Mouse (Mus musculus) v-Abl transformed pro-B cells (cell line): ENCODE results near the gene Aff3.

Experiments used
- in situ Hi-C, 2 experiments: fragments of 400-800 bp; cut with MboI; formaldehyde crosslinking; loops; one replicate each; pipeline ENCODE4 v1.15.1; 2025; ENCODE audit not compliant: unreplicated experiment in 2 of 2

Gene Aff3

GRCm38 (mm10) chr1:38403781-38404180 is 261.0 kb downstream of the Aff3 start:
- in situ Hi-C loops, result no loop called here

GRCm38 (mm10) chr1:38401856-38402255 is 262.9 kb downstream of the Aff3 start:
- in situ Hi-C loops, result no loop called here

DNA sequence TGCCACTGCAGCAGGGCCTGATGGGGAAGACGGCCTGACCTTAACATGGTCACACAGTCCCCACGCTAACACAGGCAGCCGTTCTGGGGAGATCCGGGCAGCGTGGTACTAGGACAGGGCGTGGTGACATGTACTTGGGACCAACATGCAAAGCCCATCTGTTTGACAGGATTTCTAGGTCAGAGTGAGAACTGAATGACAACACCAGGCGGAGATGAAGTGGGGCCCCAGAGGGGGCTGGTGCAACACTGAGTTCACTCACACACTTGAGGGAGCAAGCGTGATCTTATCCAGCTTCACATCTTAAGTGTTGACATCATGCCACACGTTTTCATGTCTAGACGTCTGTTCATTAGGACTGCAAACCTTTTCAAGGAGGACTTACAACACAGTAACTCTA is 265.5 kb downstream of the Aff3 start:
- in situ Hi-C loops, result loop anchor here in 1 of 2 experiments (5.0 to 10.0 kb wide), 2 partner anchors 214 to 373 kb away; no protein-coding TSS in a partner anchor

- in situ Hi-C loops, result loop anchor here in 1 of 2 experiments (5.0 to 10.0 kb wide), 2 partner anchors 214 to 374 kb away; no protein-coding TSS in a partner anchor
These were observed 266.2 kb downstream of the Aff3 start for GRCm38 (mm10) chr1:38398566-38398965.

DNA sequence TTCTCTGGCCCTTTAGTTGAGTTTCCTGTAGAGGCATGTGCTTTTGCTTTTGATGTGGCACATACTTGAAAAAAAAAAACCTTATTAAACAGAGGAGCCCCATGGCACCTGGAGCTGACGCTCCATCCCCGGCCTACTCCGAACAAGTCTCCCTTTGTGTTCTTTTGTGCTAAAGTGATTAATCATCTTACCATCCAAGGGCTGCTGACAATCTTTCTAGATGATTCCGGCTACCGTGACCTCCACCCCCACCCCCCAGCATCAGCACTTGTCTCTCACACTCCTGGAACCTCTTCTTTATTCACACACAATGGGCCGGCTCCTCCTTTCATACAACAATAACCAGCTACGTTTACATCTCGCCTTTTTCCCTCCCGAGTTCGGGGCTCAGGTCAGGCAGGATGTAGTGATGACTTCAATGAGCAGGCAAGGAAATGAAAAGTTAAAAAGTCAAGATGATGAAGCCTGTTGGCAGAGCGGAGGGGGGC is 269.5 kb downstream of the Aff3 start:
- in situ Hi-C loops, result loop anchor here in 1 of 2 experiments (5.0 to 10.0 kb wide), 2 partner anchors 210 to 377 kb away; no protein-coding TSS in a partner anchor

DNA sequence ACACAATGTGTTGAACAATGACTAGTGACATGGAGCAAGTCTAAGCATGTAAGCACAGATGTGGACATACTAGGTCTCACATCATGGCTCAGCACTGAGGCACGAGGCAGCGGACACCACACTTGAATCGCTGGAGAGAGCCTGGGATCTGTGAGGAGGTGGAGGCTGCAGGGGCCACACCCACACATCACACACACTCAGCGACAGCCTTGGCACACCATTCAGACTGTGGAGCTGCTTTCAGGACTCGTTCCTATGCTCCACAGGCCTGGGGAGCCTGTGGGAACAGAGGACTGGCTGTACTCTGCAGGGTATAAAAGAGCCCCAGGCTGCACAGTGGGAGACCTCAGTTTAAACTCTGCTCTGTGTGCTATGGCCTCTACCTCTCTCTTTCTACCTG is 270.3 kb downstream of the Aff3 start:
- in situ Hi-C loops, result loop anchor here (5.0 to 10.0 kb wide), 2 partner anchors 210 to 378 kb away; no protein-coding TSS in a partner anchor

DNA sequence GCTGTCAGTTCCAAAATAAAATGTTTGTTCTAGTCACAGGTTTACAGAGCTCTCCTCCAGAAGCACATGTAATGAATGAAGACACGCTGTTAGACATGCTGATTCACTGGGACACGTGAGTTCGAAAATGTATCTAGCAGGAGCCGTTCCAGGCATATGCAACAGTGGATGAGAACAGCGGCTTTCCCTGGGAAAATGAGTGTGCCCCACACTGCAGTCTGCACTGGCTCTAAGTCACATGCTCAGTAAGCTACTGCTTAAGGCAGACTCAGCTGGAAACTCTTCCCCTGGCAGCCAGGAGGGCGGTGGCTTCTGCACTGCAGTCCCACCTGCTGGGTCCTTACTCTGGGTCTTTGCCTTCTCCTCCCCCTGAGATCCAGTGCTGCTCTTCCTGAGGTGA is 271.2 kb downstream of the Aff3 start:
- in situ Hi-C loops, result loop anchor here (5.0 to 10.0 kb wide), 2 partner anchors 209 to 379 kb away; no protein-coding TSS in a partner anchor

GRCm38 (mm10) chr1:38392928-38393327 is 271.8 kb downstream of the Aff3 start:
- in situ Hi-C loops, result loop anchor here (5.0 to 10.0 kb wide), 2 partner anchors 208 to 379 kb away; no protein-coding TSS in a partner anchor

- in situ Hi-C loops, result loop anchor here (5.0 to 10.0 kb wide), 2 partner anchors 206 to 381 kb away; no protein-coding TSS in a partner anchor
These were observed 273.9 kb downstream of the Aff3 start for GRCm38 (mm10) chr1:38390886-38391249.

- in situ Hi-C loops, result loop anchor here (5.0 to 10.0 kb wide), 2 partner anchors 206 to 382 kb away; no protein-coding TSS in a partner anchor
These were observed 274.4 kb downstream of the Aff3 start for GRCm38 (mm10) chr1:38390235-38390885.

- in situ Hi-C loops, result no loop called here
These were observed 275.2 kb downstream of the Aff3 start for GRCm38 (mm10) chr1:38389576-38389975.

- in situ Hi-C loops, result no loop called here
These were observed 276.3 kb downstream of the Aff3 start for GRCm38 (mm10) chr1:38388466-38388865.

DNA sequence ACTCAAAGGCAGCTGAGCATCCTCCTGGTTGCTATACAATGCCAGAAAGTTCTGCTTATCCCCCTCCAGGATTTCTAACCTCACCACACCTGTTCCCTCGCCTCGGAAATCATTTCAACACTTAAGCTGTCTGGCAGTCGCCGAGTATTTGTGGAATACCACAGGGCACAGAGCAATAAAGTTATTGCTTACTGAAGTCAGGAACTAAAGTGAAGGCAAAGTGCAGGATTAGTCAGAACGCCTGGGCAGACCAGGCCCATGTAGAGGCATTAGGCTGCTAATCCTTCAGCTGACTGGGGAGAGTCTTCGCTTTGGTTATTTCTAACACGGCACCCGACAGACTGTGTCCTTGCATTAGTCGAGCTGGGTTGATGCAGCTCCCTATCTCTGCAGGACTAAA is 277.3 kb downstream of the Aff3 start:
- in situ Hi-C loops, result no loop called here

GRCm38 (mm10) chr1:38384457-38385121 is 280.2 kb downstream of the Aff3 start:
- in situ Hi-C loops, result no loop called here

- in situ Hi-C loops, result no loop called here
These were observed 280.7 kb downstream of the Aff3 start for GRCm38 (mm10) chr1:38384010-38384409.

GRCm38 (mm10) chr1:38382683-38383082 is 282.1 kb downstream of the Aff3 start:
- in situ Hi-C loops, result no loop called here

GRCm38 (mm10) chr1:38377930-38378329 is 286.8 kb downstream of the Aff3 start:
- in situ Hi-C loops, result no loop called here

DNA sequence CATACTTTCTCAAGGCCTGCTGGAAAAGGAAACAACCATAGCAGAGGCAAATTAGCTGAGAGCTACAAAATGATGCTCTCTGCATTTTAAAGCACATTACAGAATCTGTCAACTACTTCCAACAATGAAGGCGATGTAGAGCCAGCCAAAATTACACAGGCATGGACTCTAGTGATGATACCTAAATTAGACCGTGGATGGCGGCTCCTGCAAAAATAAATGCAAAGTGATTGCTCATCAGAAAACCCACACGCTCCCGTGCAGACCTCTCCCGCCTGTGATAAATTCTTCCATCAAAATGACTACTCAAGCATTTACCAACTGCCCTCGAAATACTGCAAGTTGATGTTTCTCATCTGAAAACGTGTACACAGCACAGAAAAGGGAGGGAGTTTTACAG is 295.6 kb downstream of the Aff3 start:
- in situ Hi-C loops, result no loop called here

DNA sequence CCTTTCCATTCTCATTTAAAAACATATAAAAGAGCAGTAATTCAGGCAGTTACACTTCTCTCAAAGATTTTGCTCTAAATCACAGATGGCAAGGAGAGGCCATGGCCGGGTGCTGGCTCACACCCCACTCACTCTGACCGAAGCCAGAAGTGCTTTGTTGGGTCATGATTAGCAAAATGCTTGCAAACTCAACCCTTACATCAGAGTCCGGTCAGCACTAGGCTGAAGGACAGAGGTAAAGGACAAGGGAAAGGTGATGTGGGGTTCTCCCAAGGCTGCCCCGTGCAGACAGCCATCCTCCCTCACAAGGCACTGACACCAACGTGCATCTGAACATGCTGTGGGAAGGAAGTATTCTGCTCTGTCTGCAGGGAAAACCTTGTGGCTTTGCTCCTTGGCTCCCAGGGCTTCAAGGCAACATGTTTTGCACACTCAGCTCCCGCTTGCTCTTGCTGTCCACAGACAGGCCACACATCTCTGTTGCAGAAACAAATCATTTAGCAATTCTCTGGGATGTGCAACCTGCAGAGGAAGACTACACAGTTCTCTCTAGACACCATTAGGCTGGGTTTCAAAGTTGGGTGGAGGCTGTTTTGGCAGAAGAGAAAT is 296.6 kb downstream of the Aff3 start:
- in situ Hi-C loops, result no loop called here

DNA sequence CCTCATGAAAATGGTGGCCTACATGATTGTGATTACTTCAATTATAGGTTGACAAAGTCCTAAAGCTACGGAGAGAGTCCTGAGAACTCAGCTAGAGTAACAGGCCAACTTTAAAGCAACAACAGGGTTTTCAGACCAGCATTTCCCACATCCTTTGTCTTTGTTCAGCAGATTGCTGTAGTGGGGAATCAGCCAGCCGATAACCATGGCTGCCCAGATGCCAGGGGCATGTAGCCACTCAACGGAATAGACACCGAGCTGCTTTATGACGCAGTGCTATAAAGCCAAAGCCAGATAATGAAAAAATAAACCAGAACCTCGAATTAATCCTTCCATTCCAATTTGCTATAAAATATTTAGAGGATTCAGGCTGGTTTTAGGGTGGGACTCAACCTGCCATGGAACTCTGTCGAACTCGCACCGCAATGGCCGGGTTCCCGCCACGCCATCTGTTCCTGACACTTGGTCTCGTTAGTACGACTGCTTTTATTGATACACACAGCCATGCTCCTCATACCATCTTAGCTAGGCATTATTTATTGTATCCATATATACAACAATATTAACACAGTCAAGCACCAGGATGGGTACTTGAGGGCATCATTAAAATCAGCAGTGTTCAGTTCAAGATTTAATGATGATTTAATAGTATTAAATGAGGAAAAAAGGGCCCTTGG is 297.2 kb downstream of the Aff3 start:
- in situ Hi-C loops, result no loop called here

GRCm38 (mm10) chr1:38363856-38364255 is 300.9 kb downstream of the Aff3 start:
- in situ Hi-C loops, result no loop called here
